Mouse (Mus musculus) mouse embryonic stem cell (cell line): ENCODE results near the gene Syp.

Experiments used
- in situ Hi-C, 2 experiments: fragments of 300-500 bp; cut with MboI; formaldehyde crosslinking; loops; 1 replicate in 1 of 2; 3 replicates in 1 of 2; pipeline ENCODE4 v1.14.3; 2019 to 2020; ENCODE audit warnings: low sequenced_read_pairs in 2 of 2, low pct_unique_long_range_greater_than_20kb in 1 of 2, mixed read lengths in 1 of 2; ENCODE audit not compliant: unreplicated experiment in 1 of 2

The Syp gene

DNA sequence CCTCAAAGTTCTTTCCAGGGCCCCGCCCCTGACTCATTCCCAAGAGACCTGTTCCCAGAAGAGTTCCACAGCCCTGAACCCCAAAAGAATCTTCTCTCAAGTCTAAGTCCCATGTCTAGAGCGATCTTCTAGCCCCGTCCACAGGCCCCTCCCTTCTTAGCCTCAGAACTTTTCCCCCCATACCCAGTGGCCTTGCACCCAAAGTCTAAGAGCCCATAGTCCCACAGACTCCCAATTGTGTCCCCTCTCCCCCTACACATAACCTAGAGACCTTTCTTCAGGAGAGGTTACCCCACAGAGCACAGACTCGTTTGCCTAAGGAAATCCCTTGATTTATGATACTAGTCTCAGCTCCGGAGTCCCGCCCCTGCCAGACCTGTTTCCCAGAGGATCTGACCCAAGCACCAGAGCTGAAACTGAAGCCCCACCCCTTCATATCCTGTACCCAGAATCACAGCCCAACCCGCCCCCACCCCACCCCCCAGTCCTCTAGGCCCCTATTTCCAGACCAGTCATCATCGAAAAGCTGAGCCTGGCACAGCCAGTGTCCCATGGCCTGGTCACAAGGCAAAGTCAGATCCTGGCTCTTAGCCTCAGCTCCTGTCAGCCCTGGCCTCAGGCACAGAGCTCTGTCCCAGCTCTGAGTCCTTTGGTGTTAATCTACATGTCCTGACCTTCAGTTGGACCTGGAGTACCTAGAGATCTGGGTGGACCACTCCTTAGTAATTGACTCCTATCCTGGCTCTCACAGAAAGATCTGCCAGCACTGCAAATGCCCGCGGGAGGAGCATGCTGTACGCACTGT lies 20.7 kb downstream of the Syp start:
- in situ Hi-C loops, result no loop called here

DNA sequence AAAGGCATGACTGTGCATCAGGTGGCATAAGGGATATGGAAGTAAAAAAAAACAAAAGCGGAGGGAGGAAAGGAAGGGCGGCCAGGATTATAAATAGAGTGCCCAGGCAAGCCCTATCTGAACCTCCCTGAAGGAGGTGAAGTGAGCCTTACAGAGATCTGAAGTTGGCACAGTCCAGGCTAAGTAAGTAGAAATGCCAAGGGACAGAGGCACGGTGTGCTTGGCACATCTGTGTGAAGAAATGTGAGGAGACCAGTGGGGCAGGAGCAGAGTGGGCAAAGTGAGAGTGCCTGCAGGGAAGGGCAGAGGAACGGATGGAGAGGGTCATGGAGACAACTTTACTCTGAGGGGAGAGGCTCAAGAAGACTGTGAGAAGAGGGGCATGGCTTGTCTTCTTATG lies 22.8 kb downstream of the Syp start:
- in situ Hi-C loops, result no loop called here

DNA sequence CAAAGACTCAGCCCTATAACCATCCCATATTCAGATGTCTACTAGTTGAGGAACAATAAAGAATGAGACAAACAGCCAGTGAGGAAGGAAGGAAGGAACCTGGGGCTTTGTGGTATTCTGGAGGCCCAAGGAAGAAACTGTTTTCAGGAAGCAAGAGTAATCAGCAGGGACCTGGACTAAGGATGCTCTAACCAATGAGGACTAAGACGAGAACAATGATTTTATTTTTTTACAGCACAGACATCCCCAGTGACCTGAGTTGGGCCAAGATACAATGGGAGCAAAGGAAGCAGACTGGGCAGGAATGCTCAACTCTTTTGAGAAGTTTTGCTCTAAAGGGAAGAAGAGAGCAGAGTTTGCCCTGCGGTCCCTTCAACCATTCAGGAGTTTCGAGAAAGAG lies 24.7 kb downstream of the Syp start:
- in situ Hi-C loops, result no loop called here

DNA sequence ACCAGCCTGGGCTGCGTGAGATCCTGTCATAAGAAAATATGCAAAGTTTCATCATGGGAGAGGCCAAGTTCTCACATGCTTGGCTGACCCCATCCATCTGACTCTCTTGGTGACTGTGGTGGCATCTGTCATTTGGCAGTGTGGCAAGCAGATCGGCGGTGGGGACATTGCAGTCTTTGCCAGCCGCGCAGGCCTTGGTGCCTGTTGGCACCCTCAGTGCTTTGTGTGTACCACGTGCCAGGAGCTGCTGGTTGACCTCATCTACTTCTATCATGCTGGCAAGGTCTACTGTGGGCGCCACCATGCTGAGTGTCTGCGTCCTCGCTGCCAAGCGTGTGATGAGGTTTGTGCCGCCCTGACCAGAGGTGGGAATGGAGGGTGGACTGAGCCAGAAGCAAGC lies 26.5 kb downstream of the Syp start:
- in situ Hi-C loops, result no loop called here

DNA sequence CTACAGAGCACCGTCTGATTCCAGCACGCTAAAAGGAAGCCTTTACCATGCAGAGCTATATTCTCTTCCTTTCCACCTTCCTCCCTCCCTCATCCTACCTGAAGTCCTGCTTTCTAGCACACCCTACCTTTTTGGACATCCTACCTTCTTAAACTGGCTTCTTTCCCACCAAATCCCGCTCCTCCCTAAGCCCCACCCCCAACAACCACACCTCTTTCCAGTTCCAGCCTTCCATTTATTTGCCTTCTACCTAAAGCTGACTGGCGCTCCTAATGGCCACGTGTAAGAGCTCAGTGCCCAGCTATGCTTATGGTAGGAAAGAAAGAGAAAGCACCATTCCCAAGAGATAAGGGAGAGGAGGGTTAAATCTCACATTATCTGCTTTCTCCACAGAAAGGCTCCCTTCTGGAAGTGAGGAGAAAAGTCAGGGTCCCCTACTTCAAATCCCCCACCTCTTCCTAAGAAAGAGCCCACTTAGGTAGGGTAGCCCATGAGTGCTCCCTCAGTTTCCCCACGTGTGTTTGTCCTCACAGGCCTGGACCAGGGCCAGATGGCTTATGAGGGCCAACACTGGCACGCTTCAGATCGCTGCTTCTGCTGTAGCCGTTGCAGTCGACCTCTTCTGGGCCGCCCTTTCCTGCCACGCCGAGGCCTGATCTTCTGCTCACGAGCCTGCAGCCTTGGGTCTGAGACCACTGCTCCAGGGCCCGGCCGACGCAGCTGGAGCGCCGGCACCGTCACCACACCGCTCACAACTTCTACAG lies 27.6 kb downstream of the Syp start:
- in situ Hi-C loops, result no loop called here

DNA sequence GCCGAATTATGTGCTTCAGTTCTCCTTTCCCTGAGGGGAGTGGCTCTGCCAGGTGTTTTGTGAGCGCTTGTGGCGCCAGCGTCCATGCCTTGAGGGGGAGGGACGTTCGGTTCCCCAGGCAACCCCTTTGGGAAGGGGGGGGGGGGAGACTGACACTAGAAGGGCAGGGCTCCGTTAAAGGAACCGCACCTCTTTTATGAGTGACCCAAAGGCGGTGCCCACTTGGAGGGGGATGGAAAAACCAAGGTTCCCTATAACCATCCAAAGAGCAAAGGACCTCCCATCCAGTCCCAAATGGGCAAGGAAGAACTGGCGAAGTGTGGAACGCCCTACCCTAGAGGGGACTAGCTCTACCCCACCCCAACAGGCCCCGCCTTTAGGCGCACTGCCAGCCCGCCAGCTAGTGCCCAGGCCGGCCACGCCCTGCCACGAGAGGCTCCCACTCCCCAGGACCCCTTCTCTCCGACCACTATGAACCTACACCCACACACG lies 32.2 kb downstream of the Syp start:
- in situ Hi-C loops, result no loop called here

DNA sequence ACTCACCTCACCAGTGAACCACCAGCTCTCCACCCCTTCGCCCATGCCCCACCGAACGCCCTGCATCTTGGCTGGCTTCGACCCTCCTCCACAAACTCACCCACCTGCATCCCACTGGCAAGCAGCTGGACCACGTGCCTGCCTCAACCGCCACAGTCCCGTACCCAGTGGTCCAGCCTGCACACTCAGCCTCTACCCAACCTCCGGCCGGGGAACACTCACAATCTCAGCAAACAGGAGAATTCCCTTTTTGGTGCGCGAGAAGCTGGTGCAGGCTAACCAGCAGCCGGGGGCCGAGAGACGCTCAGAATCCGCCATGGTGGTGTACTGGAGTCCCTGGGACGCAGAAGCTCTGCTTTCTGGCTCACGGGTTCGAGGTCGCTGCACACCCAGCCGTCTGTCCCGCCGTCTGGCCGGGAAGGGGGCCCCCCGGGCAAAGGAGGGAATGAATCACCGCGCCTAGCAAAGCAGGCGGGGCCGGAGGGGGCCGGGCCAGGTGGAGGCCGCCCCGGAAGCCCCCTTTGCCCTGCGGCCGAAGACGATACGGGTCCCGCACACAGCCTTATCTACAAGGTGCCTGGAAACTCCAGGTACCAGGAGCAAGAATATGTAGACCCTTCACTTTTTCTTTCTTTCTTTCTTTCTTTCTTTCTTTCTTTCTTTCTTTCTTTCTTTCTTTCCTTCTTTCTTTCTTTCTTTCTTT lies 32.8 kb downstream of the Syp start, which contains the start of gene Plp2:
Gene Plp2, minus strand, starts transcription at position 470 of the 703 bp plus-strand sequence.
- in situ Hi-C loops, result no loop called here

DNA sequence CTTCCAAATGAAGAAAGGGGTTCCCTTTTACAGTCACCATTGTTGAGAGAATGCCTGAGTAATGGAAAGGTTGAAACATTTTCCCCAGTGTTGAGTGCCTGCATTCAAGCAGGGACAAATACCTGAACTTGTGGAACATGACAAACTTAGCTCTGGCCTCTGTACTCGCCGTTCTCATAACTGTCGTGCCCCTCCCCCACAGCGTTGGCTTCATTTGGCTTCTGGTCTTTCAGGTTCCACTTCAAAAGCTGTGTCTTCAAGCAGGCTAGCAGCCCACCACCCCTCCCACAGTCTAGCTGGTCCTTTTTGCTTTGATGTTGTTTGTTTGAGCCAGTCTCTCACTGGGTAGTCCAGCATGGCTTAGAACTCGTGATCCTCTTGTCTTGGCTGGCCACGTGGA lies 34.5 kb downstream of the Syp start:
- in situ Hi-C loops, result no loop called here

DNA sequence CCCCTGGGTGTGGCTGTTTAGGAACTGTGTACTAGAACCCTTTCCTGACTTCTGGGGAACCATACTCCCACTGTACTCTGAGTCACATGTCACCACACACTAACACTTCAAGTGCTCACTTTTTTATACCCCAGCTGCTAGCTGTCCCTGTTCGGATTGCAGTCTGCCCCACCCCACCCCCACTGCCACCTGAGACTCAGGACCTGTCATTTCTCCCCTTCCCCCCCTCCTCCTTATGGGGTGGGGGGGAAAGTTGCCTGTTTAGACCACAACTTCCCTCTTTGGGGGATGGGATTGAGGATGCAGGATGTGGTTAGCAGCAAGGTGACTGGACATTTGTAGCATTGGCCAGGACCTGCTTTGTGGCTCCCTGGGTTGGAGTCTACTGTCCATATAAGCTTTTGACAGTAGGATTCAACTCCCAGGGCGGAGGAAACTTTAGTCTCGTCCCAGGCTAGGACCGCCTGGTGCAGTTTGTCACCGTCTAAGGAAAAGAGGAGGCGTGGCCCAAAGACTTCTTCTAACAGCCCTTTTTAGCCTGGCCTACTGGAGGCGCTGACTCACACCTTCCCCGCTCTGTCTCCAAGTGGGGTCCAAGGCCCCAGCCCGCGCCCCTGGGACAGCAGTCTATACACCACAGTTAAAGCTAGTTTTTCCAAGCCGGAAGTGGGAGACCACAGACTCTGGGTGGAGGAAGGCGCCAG lies 35.5 kb downstream of the Syp start:
- in situ Hi-C loops, result no loop called here

DNA sequence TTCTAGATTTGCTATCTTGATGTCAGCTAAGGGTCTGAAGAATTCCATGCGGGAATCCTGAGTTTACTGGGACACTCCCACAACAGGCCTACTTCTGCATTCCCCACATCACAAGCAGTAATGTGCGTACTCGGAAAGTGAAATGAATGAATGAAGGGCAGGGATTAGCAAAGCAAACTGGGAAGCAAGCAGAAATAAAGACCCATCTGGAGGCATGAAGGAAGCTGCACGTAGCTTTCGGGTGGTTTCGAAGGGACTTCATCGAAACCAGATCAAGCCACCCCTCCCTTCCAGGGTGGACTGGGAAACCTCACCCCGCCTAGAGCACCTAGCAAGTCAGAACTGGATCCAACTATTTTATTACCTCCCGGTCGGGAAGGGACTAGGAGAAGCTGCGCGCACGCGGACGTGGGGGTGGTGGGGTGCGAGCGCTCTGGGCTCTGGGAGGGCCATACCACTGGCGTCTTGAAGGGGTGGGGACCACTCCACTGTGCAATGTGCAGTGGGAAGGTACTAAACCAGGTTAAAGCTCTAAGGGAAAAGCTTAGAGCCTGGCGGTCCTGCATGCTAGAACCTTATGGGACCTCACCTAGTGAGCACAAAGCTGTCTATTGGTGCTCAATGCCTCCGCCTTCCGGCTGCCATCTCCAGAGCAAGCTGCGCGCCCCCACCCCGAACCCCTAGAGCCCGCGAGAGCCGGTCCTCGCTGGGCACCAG lies 36.2 kb downstream of the Syp start:
- in situ Hi-C loops, result no loop called here

DNA sequence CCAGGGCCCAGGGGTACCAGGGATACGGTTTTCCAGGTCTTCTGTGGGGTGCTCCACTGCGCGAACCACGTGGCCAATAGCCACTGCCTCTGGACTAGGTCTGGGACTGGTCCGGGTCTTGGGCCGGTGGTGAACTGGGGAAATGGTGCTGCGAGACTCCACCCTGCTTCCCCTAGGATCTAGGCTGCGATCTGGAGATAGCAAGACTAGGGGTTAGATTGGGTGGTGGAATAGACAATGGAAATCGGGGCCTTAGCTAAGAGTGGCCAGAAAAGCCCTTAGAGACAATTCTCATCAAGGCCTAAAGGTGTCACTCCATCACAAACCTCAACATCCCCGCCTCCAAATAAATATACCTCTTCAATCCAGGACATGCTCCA lies 36.7 kb downstream of the Syp start:
- in situ Hi-C loops, result no loop called here

DNA sequence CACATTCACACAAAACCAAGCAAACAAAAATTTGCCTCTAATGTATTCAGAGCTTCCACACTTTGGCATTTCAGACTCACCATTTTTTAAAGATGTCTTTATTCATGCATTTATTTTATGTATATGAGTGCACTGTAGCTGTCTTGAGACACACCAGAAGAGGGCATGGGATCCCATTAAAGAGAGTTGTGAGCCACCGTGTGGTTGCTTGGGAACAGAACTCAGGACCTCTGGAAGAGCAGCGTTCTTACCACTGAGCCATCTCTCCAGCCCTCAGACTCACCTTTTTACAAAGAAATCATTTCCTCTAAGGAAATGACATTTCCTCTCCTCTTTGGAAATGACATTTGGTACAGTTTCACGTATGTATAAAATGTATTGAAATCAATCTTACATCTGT lies 40.7 kb downstream of the Syp start:
- in situ Hi-C loops, result no loop called here

DNA sequence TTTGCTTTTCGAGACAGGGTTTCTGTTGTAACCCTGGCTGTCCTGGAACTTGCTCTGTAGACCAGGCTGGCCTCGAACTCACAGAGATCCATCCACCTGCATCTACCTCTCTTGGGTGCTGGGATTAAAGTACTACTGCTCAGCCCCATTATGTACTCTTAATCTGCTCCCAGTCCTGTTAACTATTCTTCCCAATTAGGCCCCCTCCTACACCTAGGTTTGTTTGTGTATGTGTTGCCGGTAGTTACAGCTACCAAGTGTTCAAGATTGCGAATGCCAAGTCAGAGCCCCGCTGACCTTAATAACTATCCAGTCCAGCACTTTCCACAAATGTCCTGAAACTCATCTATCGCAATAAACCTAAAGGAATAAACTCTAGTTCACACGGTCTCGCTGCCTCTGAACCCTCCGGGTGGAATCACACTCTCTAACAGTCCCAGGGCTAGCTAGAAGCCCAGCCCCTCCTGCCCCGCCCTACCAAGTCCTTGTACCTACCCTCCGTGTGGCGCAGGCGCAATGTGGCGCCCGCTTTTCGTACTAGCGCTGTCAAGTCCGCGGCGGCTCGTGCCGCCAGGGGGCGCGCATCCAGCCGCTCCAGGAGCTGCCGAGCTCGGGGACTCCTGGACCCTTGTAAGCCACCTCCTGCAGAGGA lies 41.3 kb downstream of the Syp start:
- in situ Hi-C loops, result no loop called here

DNA sequence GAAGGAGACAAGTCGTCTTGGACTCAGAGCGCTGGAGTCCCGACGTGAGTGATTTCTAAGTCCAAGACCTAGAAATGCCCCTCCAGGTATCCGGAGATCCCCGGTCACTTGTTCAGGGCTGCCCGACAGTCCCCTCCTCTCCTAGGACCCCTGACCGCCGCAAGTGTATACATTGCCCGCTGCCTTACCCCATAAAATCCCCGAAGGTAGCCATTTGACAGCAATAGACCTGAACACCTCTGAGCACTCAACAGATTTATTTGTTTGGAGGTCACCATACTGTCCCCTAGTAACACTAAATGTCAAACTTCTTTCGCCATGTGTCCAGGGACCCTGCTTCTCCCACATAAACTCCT lies 41.8 kb downstream of the Syp start:
- in situ Hi-C loops, result no loop called here

DNA sequence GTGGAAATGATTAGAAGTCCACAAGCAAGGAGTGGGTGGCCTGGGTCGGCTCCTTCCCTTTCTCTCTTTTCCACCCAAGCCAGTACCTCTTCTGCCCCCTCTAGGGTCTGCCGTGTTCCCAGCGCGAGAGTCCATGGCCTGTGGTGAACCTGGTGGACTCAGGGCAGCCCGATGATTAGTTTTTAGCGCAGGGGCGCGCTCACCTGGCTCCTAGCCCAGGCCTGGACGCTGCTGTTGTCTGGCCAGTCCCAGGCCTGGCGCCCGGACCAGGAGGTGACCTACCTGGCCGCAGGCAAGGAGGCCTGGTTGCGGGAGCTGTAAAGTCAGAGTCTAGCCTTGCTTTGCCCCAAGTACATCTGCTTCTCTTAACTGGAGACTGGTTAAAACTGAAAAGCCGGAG lies 42.6 kb downstream of the Syp start, which contains the start of gene Magix:
Gene Magix, minus strand, starts transcription at position 388 of the 400 bp plus-strand sequence.
- in situ Hi-C loops, result no loop called here

DNA sequence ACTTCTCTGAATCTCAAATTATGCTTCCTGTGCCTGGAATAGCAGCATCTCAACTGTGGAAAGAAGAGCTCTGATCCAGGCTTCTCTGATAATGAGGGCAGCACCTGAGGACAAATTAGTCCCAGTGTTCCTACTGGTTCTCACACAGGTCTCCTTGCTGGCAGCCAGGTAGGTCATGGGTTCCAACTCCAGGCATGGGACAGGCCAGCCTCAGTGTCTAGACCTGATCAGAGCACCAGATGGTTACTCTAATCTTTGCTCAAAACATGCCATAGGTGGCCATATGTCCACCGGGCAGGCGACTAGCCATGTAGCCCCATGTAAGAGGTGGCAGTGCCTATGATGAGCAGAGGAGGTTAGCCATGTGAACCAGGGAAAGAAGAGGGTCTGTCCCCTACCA lies 50.0 kb downstream of the Syp start:
- in situ Hi-C loops, result no loop called here

DNA sequence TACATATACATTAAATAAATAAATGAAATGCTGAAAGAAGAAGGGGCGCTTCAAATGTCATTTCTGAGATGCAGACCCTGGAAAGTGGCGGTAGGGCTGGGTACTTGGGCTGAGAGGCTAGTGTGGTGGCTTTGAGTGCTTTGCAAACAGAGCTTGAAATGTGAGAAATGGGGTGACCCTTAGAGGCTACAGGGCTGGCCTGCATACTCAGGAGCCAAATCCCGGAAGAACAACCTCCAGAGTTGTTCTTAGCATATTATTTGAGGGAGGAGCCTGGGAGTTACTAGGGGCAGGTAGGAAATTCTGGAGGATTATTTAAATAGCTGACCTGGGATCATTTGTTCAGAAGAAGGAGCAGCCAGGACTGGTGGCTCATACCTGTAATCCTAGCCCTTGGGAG lies 52.2 kb downstream of the Syp start:
- in situ Hi-C loops, result loop anchor here in 1 of 2 experiments (10.0 kb wide), 1 partner anchor 216 kb away; no protein-coding TSS in a partner anchor
